Mouse (Mus musculus): ENCODE results near the gene Npdc1.

- TF ChIP-seq CTCF (IDR thresholded peaks at IDR 0.05; ENCODE audit: control insufficient read depth, insufficient read depth, insufficient replicate concordance, low read depth, low read length) (no peak), POLR2A (IDR thresholded peaks at IDR 0.05; ENCODE audit: control insufficient read depth, low read depth, low read length) (no peak)
Measured at GRCm38 (mm10) chr2:25441067-25441466, 41.9 kb downstream of the Npdc1 start.

Measured in testis, adult 2 months (tissue).